Mouse (Mus musculus): ENCODE results near the gene Sec14l3. TPM values are rescaled to one million over a fixed set of nuclear protein-coding genes. Genes with fewer than 3 reads are reported as not detected.

Gene Sec14l3
- polyA plus RNA-seq, 1 experiment, result not detected

DNA sequence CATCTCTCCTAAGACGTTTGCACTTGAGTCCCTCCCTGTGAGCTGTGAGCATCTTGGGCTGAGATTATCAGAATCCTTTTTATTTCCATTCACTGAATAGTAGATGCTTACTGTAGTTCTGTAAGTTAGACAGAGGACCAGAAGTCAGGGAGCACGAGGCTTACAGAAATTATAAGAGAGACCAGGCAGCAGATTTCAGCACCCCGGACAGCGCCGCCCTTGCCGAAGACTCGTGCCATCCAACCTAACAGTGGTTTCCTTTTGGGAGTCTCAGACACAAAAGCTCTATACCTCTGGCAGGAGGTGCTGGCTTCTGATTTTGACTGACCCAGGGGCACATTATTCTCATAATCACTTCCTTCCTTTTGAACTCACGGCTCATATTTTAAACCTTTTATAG, 12.0 kb downstream of the Sec14l3 start:
- WGBS, result 9% methylated on average over 8 of the region's 8 CpGs
- H3K27ac ChIP-seq (ENCODE audit: control insufficient read depth, insufficient read depth, low read depth, low read length, poor library complexity), result no peak overlapping the region
- TF ChIP-seq CTCF (IDR thresholded peaks at IDR 0.05; ENCODE audit: control insufficient read depth, insufficient read depth, low read length) (no peak), POLR2A (IDR thresholded peaks at IDR 0.05; ENCODE audit: borderline replicate concordance, control insufficient read depth, low read depth, low read length) (no peak)
- no peaks in the 10 kb centered on the region for H3K4me1 ChIP-seq (ENCODE audit: control insufficient read depth, insufficient read depth, low read length)
- no peak overlapping the region for H3K4me3 ChIP-seq (replicated peaks; ENCODE audit: control insufficient read depth, low read depth, low read length)

DNA sequence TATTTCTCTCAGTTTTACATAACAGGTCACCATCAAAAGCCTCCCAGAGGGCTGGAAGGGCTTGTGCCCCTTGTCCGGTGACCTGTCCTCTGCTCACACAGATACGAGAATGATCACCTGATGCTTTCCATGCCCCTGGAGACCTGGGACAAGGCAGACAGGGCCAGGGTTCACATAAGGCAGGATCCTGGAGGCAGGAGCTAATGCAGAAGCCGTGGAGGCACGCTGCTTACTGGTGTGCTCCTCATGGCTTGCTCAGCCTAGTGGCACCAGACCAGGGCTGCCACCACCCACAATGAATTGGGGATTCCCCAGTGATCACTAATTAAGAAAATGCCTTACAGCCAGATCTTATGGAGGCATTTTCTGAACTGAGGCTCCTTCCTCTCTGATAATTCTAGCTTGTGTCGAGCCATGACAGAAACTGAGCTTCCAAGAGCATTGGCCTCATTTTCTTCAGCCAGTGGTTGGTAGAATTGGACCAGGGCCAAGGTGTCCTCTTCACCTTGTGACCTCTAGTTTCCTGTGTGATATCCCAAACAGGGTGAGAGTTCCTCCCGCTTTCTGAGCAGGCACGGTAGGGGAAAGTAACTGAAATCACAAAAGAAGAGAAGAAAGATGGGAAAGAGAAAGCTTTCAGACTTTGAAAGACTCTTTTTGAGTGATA, 13.8 kb downstream of the Sec14l3 start:
- no peak for TF ChIP-seq POLR2A (IDR thresholded peaks at IDR 0.05; ENCODE audit: borderline replicate concordance, control insufficient read depth, low read depth, low read length)
- TF ChIP-seq CTCF (IDR thresholded peaks at IDR 0.05; ENCODE audit: control insufficient read depth, insufficient read depth, low read length), result no peak
- WGBS, result 78% methylated on average over 7 of the region's 7 CpGs

DNA sequence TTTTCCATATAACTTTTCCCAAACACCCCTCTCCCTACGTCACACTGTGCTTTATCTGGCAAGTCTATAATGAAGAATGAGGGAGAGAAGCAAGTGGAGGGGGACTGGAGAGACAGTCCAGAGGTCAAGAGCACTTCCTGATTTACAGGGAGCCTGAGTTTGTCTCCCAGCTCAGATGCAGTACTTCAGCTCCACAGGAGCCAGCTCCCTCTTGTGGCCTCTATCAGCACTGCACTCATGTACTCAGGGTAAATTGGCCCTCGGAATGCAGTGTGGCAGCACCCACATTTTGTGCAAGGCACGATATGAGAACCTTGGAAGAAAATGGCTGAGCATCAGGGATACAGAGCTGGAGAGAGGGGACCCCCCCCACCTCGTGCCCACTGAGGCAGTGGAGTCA, 15.6 kb downstream of the Sec14l3 start:
- Histone ChIP-seq H3K4me3 (replicated peaks; ENCODE audit: control insufficient read depth, low read depth, low read length) (no peak overlapping the region), H3K4me1 (ENCODE audit: control insufficient read depth, insufficient read depth, low read length) (no peaks in the 10 kb centered on the region), H3K27ac (ENCODE audit: control insufficient read depth, insufficient read depth, low read depth, low read length, poor library complexity) (no peak overlapping the region)
- TF ChIP-seq POLR2A (IDR thresholded peaks at IDR 0.05; ENCODE audit: borderline replicate concordance, control insufficient read depth, low read depth, low read length), result no peak
- peak; percentile 89 for TF ChIP-seq CTCF (IDR thresholded peaks at IDR 0.05; ENCODE audit: control insufficient read depth, insufficient read depth, low read length)
- 9% methylated on average over 4 of the region's 4 CpGs for WGBS

More for the DNA sequence above, 13.8 kb downstream of the Sec14l3 start:
- Histone ChIP-seq H3K27ac (ENCODE audit: control insufficient read depth, insufficient read depth, low read depth, low read length, poor library complexity) (no peak overlapping the region), H3K4me1 (ENCODE audit: control insufficient read depth, insufficient read depth, low read length) (no peaks in the 10 kb centered on the region), H3K4me3 (replicated peaks; ENCODE audit: control insufficient read depth, low read depth, low read length) (no peak overlapping the region)

DNA sequence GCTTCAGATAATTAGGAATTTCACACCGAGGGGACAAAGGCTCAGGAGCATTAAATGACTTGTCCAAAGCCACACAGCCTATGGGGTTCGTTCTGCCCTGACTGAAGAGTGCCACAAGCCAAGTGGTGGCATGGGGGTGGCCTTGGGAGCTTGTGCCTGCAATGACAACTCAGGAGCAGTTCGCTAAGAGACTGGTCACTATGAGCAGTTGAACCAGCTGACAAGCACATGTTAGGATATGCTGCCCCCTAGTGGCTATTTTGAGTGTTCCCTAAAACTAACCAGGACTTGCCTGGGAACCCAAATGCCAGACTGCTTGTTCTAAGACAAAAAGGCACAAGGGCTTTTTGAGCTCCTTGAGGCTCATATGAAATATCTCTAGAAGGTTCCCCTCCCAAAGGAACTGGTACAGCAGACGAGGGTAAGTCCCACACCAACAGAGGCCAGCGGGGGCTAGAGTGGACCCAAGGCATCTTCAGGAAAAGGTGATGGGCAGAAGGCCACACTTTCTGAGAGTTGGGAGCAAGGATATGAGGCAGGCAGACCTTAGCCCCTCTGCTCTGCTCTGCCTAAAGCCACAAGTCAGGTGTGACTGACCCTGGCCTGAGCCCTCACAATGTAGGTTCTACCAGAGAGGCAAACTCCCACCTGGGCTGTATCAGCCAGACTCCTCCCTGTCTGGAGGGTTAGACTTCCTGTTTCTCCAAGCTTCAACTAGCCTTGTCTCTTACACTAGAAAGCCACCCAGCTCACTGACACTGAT, 18.9 kb downstream of the Sec14l3 start:
- H3K4me1 ChIP-seq (ENCODE audit: control insufficient read depth, insufficient read depth, low read length), result no peaks in the 10 kb centered on the region
- H3K27ac ChIP-seq (ENCODE audit: control insufficient read depth, insufficient read depth, low read depth, low read length, poor library complexity), result no peak overlapping the region
- TF ChIP-seq POLR2A (IDR thresholded peaks at IDR 0.05; ENCODE audit: borderline replicate concordance, control insufficient read depth, low read depth, low read length) (no peak), CTCF (IDR thresholded peaks at IDR 0.05; ENCODE audit: control insufficient read depth, insufficient read depth, low read length) (peak; percentile 51)
- WGBS, result 38% methylated on average over 5 of the region's 5 CpGs
- H3K4me3 ChIP-seq (replicated peaks; ENCODE audit: control insufficient read depth, low read depth, low read length), result no peak overlapping the region

DNA sequence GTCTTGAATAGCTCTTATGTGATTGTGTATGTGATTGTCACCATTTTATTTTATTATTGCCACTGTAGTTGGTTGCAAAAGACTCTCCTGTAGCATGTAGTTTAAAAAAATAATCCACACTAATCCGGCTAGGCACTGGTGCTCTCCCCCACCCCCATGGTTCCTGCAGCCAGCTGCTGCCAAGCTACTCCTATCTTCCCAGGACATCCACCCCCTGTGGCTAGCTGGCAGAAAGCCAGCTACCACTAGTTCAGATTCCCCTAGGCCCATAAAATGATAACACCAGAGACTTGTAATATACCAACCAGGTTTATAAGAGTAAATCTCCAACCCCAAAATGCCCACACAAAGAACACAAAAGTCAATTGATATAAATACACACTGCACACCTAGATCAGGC, 21.6 kb downstream of the Sec14l3 start:
- H3K27ac ChIP-seq (ENCODE audit: control insufficient read depth, insufficient read depth, low read depth, low read length, poor library complexity), result no peak overlapping the region
- H3K4me3 ChIP-seq (replicated peaks; ENCODE audit: control insufficient read depth, low read depth, low read length), result no peak overlapping the region
- WGBS, result 55% methylated on average over 1 of the region's 1 CpGs
- TF ChIP-seq CTCF (IDR thresholded peaks at IDR 0.05; ENCODE audit: control insufficient read depth, insufficient read depth, low read length), result no peak
- TF ChIP-seq POLR2A (IDR thresholded peaks at IDR 0.05; ENCODE audit: borderline replicate concordance, control insufficient read depth, low read depth, low read length), result no peak
- H3K4me1 ChIP-seq (ENCODE audit: control insufficient read depth, insufficient read depth, low read length), result no peaks in the 10 kb centered on the region

DNA sequence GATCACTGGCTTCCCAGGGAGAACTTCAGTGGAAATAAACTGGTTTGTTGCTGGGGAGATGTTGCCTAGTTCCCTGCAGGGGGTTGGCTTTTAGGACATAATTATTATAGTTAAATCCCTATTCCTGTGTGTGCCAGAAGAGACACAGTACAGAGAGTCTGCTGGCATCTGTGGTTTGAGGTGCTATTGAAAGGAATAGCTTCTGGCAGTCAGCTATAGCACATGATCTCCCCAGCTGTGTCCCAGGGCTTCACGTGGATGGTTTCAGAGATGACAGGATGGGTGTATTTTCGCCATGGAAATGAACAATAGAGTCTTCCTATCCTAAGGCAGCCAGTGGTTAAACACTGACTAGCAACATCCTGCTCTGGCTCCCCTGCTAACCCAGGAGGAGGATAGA, 22.6 kb downstream of the Sec14l3 start:
- Histone ChIP-seq H3K4me1 (ENCODE audit: control insufficient read depth, insufficient read depth, low read length) (no peaks in the 10 kb centered on the region), H3K27ac (ENCODE audit: control insufficient read depth, insufficient read depth, low read depth, low read length, poor library complexity) (no peak overlapping the region), H3K4me3 (replicated peaks; ENCODE audit: control insufficient read depth, low read depth, low read length) (no peak overlapping the region)
- WGBS, result 51% methylated on average over 2 of the region's 2 CpGs
- no peak for TF ChIP-seq CTCF (IDR thresholded peaks at IDR 0.05; ENCODE audit: control insufficient read depth, insufficient read depth, low read length)
- no peak for TF ChIP-seq POLR2A (IDR thresholded peaks at IDR 0.05; ENCODE audit: borderline replicate concordance, control insufficient read depth, low read depth, low read length)

DNA sequence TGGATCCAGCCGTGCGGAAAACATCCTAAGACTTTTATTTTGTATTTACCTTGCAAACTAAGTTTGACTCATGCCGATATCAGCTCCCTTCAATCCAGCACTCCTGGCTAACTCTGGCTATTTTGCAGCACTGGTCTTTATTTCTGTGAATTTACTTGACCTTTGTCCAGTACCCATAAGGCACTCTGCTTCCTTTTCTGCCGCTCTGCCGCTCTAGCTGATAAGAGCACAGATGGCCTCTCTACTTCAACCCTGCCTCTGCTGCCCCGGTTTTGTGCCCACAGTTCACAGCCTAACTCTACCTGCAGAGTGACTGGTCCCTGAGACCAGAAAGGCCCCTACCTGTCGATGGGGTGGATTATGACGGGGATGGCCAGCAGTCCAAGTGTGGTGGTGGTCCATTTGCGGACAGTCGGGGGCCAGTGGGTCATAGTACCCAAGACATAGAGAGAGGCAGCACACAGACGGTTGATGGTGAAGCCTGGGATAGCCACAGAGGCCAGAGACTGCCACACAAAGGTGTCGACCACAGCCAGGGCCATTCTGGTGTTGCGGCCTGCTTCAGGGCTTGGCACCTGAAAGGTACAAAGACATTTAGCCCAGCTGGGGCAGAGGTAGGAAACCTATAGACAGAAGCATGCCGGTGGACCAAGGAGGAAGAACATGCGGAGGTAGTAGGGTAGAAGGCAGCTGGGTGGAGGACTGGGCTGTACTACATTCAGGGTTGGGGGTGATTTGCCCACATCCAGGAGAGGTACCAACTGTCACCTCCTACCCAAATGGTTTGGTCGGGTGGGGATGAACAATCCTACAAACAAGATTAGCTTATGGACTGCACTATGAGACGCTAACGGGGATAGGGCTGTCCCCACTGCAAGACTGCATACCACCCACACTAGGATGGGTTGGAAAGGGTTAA, 29.1 kb downstream of the Sec14l3 start:
- TF ChIP-seq CTCF (IDR thresholded peaks at IDR 0.05; ENCODE audit: control insufficient read depth, insufficient read depth, low read length) (no peak), POLR2A (IDR thresholded peaks at IDR 0.05; ENCODE audit: borderline replicate concordance, control insufficient read depth, low read depth, low read length) (no peak)
- no peak overlapping the region for H3K27ac ChIP-seq (ENCODE audit: control insufficient read depth, insufficient read depth, low read depth, low read length, poor library complexity)
- H3K4me3 ChIP-seq (replicated peaks; ENCODE audit: control insufficient read depth, low read depth, low read length), result peak overlapping the region; percentile 87
- 82% methylated on average over 18 of the region's 18 CpGs for WGBS
- peaks cover 4% of the 10 kb centered on the region for H3K4me1 ChIP-seq (ENCODE audit: control insufficient read depth, insufficient read depth, low read length)
